Mouse (Mus musculus): ENCODE measurements around the gene Fam186b.
"Not testable (repeated sequence)": the region's sequence is repeated elsewhere in the genome, so short reads cannot be mapped to it uniquely, and the experiment has no call there.

The Fam186b gene

DNA sequence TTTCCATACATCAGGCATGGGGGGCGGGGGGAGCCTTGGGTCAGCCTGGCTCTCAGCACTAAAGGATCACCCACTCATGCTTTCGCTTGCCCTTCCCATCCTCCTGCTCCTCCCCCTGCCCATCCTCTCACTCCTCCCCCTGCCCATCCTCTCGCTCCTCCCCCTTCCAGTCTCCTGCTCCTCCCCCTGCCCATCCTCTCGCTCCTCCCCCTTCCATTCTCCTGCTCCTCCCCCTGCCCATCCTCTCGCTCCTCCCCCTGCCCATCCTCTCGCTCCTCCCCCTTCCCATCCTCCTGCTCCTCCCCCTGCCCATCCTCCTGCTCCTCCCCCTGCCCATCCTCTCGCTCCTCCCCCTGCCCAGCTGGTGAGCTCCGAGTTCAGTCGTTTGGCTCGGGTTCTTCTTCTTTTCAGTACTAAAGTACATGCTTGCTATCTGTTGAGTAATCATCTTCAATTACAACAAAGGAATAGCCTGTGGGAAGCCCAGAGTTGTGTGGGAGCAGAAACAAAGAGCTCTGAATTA lies 35.9 kb downstream of the Fam186b start:
- peak; percentile 89 for DNase-seq (ENCODE audit: low spot score)

DNA sequence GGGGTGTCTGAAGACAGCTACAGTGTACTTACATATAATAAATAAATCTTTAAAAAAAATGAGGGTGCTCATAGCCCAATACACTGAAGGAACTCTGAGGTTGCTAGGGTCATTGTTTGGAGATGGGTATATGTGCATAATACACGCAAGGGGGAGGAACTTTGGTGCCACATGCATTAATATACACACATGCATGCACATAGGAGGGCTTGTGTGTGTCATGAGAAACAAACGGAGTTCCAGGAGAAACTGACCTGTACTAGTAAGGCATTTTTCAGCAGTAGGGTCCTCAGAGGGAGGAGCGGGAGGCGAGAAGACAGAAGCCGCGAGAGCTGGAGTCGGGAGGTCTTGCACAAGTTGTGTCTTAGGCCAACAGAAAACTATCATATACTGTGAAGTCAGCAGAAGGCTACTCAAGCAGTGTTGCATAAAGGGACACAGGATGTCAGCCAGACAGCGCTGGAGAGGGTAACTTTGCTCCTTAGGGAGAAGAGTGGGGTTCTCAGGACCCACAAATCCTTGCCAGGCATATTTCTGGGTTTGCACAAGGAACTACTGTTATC lies 36.4 kb downstream of the Fam186b start:
- DNase-seq (ENCODE audit: low spot score): peak; percentile 81

DNA sequence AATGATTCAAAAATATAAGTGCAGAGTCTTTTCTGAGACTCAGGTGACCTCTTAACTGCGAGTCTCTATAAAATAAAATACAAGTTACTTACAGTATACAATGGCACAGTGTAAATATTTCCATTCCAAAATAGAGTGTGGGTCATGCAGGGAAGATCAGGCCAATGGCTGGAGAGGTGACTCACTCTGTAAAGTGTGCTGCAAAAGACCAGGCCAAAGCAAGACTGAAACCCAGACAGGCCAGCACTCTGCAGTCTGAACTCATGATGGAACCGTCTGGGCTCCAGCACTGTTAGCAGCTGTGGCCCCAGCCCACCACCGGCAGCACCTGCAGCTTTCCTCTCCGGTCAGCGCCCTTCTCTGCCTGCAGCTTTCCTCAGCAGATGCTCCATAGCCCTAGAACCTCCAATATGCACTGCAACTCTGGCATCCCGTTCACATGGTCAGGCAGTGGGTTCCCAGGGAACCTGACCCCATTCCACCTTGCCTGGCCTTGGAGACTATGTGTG lies 40.4 kb downstream of the Fam186b start:
- DNase-seq (ENCODE audit: low spot score): peak; percentile 21

GRCm38 (mm10) chr15:99254477-99255005 lies 41.1 kb downstream of the Fam186b start:
- DNase-seq (ENCODE audit: low spot score): no peak

DNA sequence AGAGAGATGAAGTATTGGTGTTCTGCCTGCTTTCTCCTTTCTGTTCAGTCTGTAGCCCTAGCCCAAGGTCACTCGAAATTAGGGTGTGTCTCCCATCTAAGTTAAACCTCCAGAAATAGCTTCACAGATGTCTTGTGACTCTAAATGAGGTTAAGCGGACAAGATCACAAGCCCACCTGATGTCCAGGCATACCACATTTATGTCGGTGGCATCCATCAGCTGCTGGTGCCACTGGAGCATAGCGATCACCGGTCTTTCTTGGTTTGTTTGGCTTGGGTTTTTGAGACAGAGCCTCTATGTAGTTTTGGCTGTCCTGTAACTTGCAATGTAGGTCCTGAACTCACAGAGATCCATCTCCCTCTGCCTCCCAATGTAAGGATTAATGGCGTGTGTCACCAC lies 41.9 kb downstream of the Fam186b start:
- no peak for DNase-seq (ENCODE audit: low spot score)

- not testable (repeated sequence) for DNase-seq (ENCODE audit: low spot score)
These were observed 42.6 kb downstream of the Fam186b start for GRCm38 (mm10) chr15:99253175-99253479.

DNA sequence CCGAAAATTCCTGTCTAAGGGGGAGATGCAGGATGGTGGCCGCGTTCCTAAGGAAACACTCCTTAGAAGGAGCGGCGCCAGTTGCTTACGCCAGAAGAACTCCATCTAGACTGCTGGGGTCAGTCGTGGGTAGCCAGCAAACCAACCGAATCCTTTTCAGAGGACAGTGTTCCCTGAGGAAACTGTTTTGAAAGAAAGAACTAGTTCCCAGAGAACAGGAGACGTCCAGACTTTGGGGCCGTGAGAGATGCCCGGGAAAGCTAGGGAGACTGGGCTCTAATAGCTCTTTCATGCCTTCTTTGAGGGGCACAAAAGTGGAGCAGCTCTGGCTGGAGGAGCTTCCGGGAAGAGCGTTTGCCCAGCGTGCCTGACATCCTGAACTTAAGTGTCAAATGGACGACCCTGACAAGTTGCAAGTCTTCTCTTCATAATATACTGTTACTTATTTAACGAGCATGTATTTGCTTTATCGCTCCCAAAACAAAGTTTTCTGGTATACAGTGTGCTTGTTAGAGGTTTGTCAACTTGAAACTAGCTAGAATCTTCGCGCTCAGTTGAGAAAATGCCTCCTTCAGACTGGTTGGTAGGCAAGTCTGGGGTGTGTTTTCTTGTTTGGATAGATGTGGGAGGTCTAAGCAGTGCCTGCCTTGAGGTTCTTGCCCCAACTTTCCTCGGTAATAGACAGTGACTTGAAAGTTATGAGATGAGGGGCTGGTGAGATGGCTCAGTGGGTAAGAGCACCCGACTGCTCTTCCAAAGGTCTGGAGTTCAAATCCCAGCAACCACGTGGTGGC lies 43.1 kb downstream of the Fam186b start:
- DNase-seq (ENCODE audit: low spot score): peak; percentile 52

- peak; percentile 100 for DNase-seq (ENCODE audit: low spot score)
These were observed 43.9 kb downstream of the Fam186b start, which contains the start of gene Mcrs1 for GRCm38 (mm10) chr15:99251626-99252380. Gene Mcrs1 (minus strand): TSS chr15:99251961.

DNA sequence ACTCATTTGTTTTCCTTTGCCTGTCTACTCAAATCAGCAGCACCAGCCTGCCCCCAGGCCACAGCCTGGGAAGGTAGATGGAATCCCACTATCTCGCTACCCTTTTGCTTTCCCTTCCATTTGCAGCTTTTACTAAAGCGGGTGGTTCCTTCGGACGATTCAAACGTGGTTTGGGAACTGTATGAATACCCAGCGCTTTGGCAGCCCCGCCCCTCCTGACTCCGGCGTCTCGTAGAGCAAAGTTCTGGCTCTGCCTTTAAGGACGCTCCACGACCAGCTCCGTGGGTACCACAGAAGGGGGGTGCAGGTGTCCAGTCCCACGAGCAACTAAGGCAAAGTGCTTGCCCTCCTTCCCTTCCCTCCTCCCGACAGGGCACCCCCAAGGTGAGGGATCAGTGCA lies 44.6 kb downstream of the Fam186b start:
- peak; percentile 38 for DNase-seq (ENCODE audit: low spot score)

- DNase-seq (ENCODE audit: low spot score): no peak
These were observed 45.8 kb downstream of the Fam186b start for GRCm38 (mm10) chr15:99249938-99250337.

DNA sequence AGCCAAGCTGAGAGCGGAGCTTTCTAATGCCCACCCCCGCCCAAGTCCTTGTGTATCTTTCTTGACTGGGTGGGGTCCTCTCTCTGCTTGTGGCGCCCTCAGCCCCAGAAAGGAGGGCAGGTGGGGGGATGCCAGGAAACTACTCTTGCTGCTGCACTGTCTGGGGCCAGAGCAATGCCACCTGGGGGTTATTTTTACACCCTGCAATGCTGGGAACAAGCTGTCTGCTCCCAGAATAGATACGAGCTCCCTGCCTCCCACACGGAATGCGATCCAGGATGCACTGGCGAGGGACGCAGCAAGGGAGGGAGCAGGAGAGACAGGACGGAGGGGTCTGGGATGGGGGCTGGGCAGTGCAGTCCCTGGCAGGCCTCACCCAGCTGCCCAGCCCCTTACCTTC lies 46.7 kb downstream of the Fam186b start:
- DNase-seq (ENCODE audit: low spot score): no peak

DNA sequence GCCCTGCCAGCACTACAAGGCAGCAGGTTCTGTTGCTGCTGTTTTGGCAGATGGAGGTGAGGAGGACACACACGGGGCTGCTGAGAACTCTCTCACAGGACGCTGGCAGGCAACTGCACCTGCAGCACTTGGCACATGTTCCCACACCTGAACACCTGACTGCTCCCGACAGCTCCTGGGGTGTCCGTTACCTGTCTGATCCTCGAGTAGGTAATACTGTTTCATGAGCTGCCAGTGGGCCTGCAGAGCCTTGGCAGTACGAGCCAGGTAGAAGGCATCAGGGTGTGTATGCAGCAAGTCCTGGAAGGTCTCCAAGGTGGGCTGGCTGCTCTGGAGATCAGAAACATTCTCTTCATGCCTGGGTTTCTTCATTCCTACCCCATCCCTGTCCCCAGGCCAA lies 49.0 kb downstream of the Fam186b start:
- not testable (repeated sequence) for DNase-seq (ENCODE audit: low spot score)

- DNase-seq (ENCODE audit: low spot score): no peak
These were observed 53.6 kb downstream of the Fam186b start for GRCm38 (mm10) chr15:99242045-99242444.

DNA sequence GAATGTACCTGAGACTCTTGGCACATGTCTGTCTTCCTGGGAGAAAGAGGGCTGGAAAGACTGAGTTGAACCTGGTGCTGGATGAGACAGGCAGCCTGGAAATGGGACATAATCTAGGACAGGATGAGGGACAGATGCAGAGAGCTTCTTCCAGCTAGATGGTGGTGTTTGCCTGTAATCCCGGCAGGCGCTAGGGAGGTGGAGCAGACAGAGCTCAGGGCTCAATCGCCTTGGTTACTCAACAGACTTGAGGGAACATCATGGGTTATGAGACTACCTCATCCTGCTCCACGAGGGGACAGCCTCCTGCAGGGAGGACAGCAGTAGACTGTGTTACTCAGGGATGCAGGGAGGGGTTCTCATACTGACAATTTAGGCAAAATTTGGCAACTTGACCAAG lies 54.4 kb downstream of the Fam186b start:
- DNase-seq (ENCODE audit: low spot score): no peak

DNA sequence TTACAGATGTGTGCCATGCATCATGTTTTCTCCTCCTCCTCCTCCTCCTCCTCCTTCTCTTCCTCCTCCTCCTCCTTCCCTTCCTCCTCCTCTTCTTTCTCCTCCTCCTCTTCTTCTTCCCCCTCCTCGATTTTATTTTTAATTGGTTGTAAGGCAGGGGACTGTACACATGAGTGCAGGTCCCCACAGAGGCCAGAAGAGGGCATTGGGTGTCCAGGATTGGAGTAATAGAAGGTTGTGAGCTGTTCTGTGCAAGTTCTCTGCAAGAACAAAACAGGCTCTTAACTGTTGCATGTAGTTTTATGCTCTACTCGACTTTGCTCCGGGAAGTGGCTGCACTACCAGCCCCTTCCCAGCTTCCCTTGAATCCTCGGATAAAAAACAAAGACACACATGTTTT lies 55.6 kb downstream of the Fam186b start:
- peak; percentile 37 for DNase-seq (ENCODE audit: low spot score)

DNA sequence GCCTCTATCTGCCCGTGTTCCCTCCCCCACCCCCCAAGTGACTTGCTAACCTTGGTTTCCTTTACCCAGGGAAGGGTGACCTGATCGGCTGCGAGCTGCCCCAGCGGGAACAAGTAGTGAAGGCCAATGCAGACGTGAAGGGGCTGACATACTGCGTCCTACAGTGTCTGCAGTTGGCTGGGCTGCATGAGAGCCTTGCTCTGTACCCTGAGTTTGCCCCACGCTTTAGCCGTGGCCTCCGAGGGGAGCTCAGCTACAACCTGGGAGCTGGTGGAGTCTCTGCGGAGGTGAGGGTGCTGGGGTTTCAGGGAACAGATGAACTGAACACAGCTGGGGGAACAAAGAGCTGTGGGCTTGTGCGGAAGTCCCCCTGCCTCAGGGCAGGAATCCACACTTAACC lies 57.7 kb downstream of the Fam186b start:
- DNase-seq (ENCODE audit: low spot score): no peak

GRCm38 (mm10) chr15:99234326-99235010 lies 61.2 kb downstream of the Fam186b start:
- DNase-seq (ENCODE audit: low spot score): no peak

DNA sequence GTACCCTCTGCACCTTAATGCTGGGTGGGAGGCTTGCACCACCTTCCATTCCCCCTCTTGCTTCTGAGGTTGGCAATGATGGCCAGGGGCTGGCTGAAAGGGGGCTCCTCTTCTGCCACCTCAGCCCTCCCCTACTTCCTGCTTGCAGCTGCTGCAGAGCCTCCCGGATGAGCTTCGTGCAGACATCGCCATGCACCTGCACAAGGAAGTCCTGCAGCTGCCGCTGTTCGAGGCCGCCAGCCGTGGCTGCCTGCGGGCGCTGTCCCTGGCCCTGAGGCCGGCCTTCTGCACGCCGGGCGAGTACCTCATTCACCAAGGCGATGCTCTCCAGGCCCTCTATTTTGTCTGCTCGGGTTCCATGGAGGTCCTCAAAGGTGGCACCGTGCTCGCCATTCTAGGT lies 62.0 kb downstream of the Fam186b start:
- DNase-seq (ENCODE audit: low spot score): no peak

DNA sequence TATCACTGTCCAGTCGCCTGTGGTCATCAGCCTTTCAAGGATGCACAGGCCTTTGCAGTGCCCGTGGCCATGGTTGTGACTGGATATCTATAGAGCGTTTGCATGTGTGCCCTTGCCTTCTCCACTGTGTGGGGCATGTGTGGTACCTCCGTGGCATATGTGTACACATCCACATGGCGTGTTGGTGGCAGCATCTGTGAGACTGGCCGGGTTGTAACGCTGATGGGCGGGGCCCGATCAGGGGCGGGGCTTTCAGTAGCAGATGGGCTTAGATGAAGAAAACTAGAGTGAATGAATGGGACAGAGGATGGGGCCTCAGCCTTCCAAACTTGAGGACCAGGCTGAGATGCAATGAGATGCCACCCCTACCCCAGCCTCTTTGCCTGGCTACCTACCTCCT lies 63.7 kb downstream of the Fam186b start:
- no peak for DNase-seq (ENCODE audit: low spot score)

DNA sequence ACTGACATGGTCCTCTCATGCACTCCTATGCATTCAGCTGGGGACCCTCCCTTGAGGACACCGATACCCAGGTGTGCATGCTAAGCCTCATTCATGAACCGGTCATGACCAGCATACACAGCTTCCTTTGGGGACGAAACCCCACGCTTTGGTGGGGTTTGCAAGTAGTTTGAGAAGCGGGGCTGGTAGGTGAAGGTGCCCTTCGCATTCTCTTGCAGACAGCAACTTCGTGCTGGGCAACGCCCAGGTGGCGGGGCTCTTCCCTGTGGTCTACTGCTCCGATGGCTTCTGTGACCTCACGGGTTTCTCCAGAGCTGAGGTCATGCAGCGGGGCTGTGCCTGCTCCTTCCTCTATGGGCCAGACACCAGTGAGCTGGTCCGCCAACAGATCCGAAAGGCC lies 69.6 kb downstream of the Fam186b start:
- no peak for DNase-seq (ENCODE audit: low spot score)

DNA sequence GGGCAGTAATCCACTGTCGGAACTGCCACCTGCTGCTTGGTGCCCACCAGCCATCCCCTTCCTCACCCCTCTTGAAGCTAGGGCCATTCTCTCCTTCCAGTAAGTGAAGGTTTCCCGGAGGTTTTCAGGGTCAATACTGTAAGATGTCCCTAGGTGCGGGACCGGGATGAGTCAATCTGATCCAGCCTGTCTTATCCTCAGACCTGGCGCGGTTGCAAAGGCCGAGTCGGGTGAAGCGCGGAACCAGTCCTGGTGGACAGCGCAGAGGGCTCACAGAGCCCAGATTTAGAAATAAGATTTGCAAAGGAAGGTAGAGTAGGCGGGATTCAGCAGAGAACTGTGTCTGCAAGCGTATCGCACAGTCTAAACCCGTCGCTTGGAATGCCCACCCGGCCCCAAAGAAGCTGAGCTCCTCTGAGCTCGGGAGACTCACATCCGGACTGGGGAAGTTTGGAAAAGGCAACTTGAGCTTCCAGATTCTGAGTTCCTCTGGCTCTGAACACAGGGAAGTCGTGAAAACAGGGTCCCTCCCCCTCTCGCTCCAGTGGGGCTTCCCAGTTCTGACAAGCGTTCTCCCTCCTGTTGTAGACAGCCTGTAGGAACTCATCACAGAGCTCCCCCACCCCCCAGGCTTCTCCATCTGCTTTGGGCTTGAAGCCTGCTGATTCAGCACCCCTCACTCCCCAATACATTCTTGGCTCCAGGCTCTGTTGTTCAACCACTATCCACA lies 70.4 kb downstream of the Fam186b start:
- DNase-seq (ENCODE audit: low spot score): no peak

Measured in adipocyte (in vitro differentiated cells).